ENCODE assay signal across 12 mouse cellular contexts in genomic region chr11:75270276-75270984, GRCm38 (mm10).
DNase-seq lines count a peak whose midpoint lies in the region; ATAC-seq lines count a peak whose summit lies in the region.
"Had no signal": no experiment of that assay in that cellular context is flagged by ENCODE, and none has a peak within 500 bp of the region (broad histone marks: within the 10 kb centered on the region; RNA-seq: fewer than 3 reads in every experiment).

No protein-coding gene starts in this region.

- no peaks in the 10 kb centered on the region for H3K9me3 ChIP-seq in heart, embryonic 13.5 days
- no peaks in the 10 kb centered on the region for H3K9me3 ChIP-seq in neural tube, embryonic 15.5 days (replicated peaks)
- H3K9me3 ChIP-seq in erythroblast, embryonic 14.5 days (ENCODE audit: control insufficient read depth, low read length) = no peaks in the 10 kb centered on the region

- peak overlapping the region; percentile 41; the same call in 1 of the 2 replicates for H3K27ac ChIP-seq in heart, embryonic 13.5 days (replicated peaks)
- 0 out of 2 replicates have a peak overlapping the region, but pooled peaks have one; percentile 9 for H3K27ac ChIP-seq in neural tube, embryonic 15.5 days (replicated peaks)

- no peak overlapping the region for H3K4me3 ChIP-seq in heart, embryonic 13.5 days
- no peak overlapping the region for H3K4me3 ChIP-seq in neural tube, embryonic 15.5 days (replicated peaks)
- peak overlapping the region; percentile 28 for H3K4me3 ChIP-seq in erythroblast, embryonic 14.5 days (replicated peaks)

- WGBS in heart, embryonic 13.5 days = 54% methylated on average over 8 of the region's 8 CpGs
- 73% methylated on average over 8 of the region's 8 CpGs for WGBS in neural tube, embryonic 15.5 days

- DNase-seq in heart, adult 9 months (ENCODE audit: low spot score in 2 of 2) = no peak
- DNase-seq in neural tube, embryonic 10.5 days (ENCODE audit: extremely low spot score, low spot score) = no peak
- no peak for DNase-seq in lung, postnatal 4 days
- no peak for DNase-seq in layer of hippocampus, postnatal 36 days
- DNase-seq: adrenal gland, adult 8-10 months; B cell, adult 2 months; kidney, adult 18-20 months had no signal

- peaks cover 7% of the 10 kb centered on the region; the same call in 1 of the 2 replicates for H3K36me3 ChIP-seq in heart, embryonic 13.5 days
- H3K36me3 ChIP-seq in neural tube, embryonic 15.5 days = no peaks in the 10 kb centered on the region
- H3K36me3 ChIP-seq in erythroblast, embryonic 14.5 days (ENCODE audit: control insufficient read depth) = no peaks in the 10 kb centered on the region

- H3K27me3 ChIP-seq in heart, embryonic 13.5 days (replicated peaks) = no peaks in the 10 kb centered on the region
- no peaks in the 10 kb centered on the region for H3K27me3 ChIP-seq in neural tube, embryonic 15.5 days (replicated peaks)
- H3K27me3 ChIP-seq in erythroblast, embryonic 14.5 days (ENCODE audit: control insufficient read depth) = no peaks in the 10 kb centered on the region
- H3K27me3 ChIP-seq: Patski had no signal

- no peak overlapping the region for H3K4me2 ChIP-seq in heart, embryonic 13.5 days
- H3K4me2 ChIP-seq in neural tube, embryonic 15.5 days = no peak overlapping the region

- peaks cover 71% of the 10 kb centered on the region for H3K4me1 ChIP-seq in heart, embryonic 13.5 days
- peaks cover 48% of the 10 kb centered on the region for H3K4me1 ChIP-seq in neural tube, embryonic 15.5 days
- peaks cover 43% of the 10 kb centered on the region for H3K4me1 ChIP-seq in erythroblast, embryonic 14.5 days (ENCODE audit: control insufficient read depth)

- H3K9ac ChIP-seq in heart, embryonic 13.5 days = no peak overlapping the region
- no peak overlapping the region for H3K9ac ChIP-seq in neural tube, embryonic 15.5 days (replicated peaks)

- no peak for ATAC-seq in heart, embryonic 13.5 days (ENCODE audit: extremely low read depth, insufficient number of reproducible peaks, low FRiP score, low TSS enrichment)
- ATAC-seq in neural tube, embryonic 15.5 days (ENCODE audit: low FRiP score) = no peak
- ATAC-seq in megakaryocyte progenitor cell, adult 5-6 weeks (replicated peaks; ENCODE audit: poor library complexity) = peak; percentile 93
